Mouse (Mus musculus) lung, postnatal 0 days (tissue): ENCODE data around the gene Trpm8.

ENCODE experiments used
- CTCF ChIP-seq: IDR thresholded peaks from 2 replicates; pipeline ENCODE4 v1.5.1; 2016; ENCODE audit warnings: antibody characterized with exemption, mild to moderate bottlenecking
- EP300 ChIP-seq: IDR thresholded peaks from 2 replicates; pipeline ENCODE4 v1.6.1; 2016; ENCODE audit warnings: antibody characterized with exemption, mild to moderate bottlenecking, control low read depth

DNA sequence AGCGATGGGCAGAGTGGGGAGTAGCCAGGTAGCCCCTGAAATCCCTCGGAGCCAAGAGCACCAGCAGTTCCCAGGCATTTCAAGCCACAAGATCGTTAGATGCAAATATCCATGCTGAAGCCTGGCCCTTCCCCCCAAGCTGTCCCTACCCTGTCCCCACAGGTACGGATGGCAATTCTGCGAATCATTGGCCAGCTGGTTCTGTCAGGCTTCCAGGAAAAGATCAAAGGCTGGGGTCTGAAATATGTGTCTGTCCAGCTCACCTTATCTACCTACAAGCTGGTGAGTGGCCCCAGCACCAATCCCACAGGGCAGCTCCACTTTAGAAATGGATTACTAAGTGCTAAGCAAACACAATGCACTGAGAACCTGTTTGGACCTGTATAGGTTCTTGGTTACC is 40.1 kb upstream of the Trpm8 start:
- TF ChIP-seq CTCF = no peak
- no peak for TF ChIP-seq EP300
